7 mouse cellular contexts compared by ENCODE assay signal in the genomic region with DNA sequence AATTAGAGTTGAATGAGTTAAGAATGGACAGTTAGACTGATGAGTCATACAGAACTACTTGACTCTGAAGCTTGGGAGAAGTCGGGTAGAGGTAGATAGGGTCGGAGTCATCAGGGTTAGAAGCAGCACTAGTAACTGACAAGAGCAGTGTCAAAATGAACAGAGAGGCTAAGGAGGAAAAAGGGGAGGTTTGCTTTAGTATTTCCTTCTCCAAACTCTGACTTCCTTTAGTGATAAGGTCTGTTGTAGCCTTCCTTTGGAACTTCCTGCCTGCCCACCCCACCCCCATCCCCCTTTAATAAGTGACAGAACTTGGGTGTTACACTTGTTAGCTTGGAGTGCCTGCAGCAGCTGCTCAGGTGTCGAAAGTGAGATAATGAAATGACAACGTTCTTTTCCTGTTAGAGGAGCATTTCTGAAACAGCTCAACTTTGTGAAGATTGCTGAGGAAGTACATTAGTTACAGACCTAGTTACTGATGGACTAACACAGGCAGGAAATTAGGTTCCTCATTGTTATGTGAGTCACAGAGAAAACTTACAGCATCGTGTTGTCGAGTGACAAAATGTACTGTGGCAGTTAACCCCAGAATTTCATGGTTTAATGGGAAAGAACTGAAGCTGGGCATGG. TPM values are rescaled to one million over a fixed set of nuclear protein-coding genes. Genes with fewer than 3 reads are reported as not detected.
DNase-seq lines count a peak whose midpoint lies in the region; ATAC-seq lines count a peak whose summit lies in the region.

No protein-coding gene starts in this region.

- intact Hi-C loops in left cerebral cortex, postnatal 10 days (cut with DNase I), result no loop called here

- ATAC-seq in embryonic facial prominence, embryonic 13.5 days (ENCODE audit: insufficient number of reproducible peaks, insufficient read depth, low FRiP score, low TSS enrichment, low read depth), result no peak
- ATAC-seq in liver, embryonic 12.5 days, result peak; percentile 62

- peak overlapping the region; percentile 11; the same call in 1 of the 2 replicates for H3K4me2 ChIP-seq in embryonic facial prominence, embryonic 13.5 days
- H3K4me2 ChIP-seq in liver, embryonic 12.5 days, result peak overlapping the region; percentile 58

- peaks cover 32% of the 10 kb centered on the region for H3K36me3 ChIP-seq in embryonic facial prominence, embryonic 13.5 days
- peaks cover 45% of the 10 kb centered on the region for H3K36me3 ChIP-seq in liver, embryonic 12.5 days

- no peaks in the 10 kb centered on the region for H3K9me3 ChIP-seq in embryonic facial prominence, embryonic 13.5 days
- H3K9me3 ChIP-seq in liver, embryonic 12.5 days (replicated peaks), result no peaks in the 10 kb centered on the region

- no peaks in the 10 kb centered on the region for H3K27me3 ChIP-seq in embryonic facial prominence, embryonic 13.5 days
- no peaks in the 10 kb centered on the region for H3K27me3 ChIP-seq in liver, embryonic 12.5 days (replicated peaks)

- H3K4me3 ChIP-seq in embryonic facial prominence, embryonic 13.5 days, result no peak overlapping the region
- H3K4me3 ChIP-seq in liver, embryonic 12.5 days, result peak overlapping the region; percentile 20

- 0 out of 2 replicates have a peak overlapping the region, but pooled peaks have one; percentile 3 for H3K27ac ChIP-seq in embryonic facial prominence, embryonic 13.5 days
- H3K27ac ChIP-seq in liver, embryonic 12.5 days, result peak overlapping the region; percentile 84

- H3K9ac ChIP-seq in embryonic facial prominence, embryonic 13.5 days, result no peak overlapping the region
- H3K9ac ChIP-seq in liver, embryonic 12.5 days, result peak overlapping the region; percentile 52

- DNase-seq in spleen, postnatal 36 days (ENCODE audit: low spot score in 2 of 2), result peak; percentile 26 to 40
- no peak for DNase-seq in spleen, postnatal 4 days (ENCODE audit: low spot score in 2 of 2)
- peak; percentile 73 for DNase-seq in yolk sac, embryonic 10.5 days (ENCODE audit: low spot score)
- DNase-seq in layer of hippocampus, postnatal 25 days (ENCODE audit: extremely low spot score in 1 of 2, low spot score in 1 of 2), result no peak
- no peak for DNase-seq in left cerebral cortex, postnatal 10 days (ENCODE audit: extremely low spot score in 1 of 2, low spot score in 2 of 2)

- 35% methylated on average over 6 of the region's 6 CpGs for WGBS in embryonic facial prominence, embryonic 13.5 days
- WGBS in liver, embryonic 12.5 days (ENCODE audit: insufficient replicate concordance), result 3% methylated on average over 6 of the region's 6 CpGs

- peaks cover 32% of the 10 kb centered on the region for H3K4me1 ChIP-seq in embryonic facial prominence, embryonic 13.5 days
- H3K4me1 ChIP-seq in liver, embryonic 12.5 days, result peaks cover 49% of the 10 kb centered on the region

RNA-seq across cellular contexts. Expression of a gene that starts 5.0 kb away (rescaled TPM):
- polyA plus RNA-seq in embryonic facial prominence, embryonic 13.5 days (2015; fragmentation: Nextera tagmentation; extraction: Ambion mirVana), result 14.5 and 15.0 TPM in 2 replicates
- polyA plus RNA-seq in liver, embryonic 12.5 days (2016; fragmentation: Nextera tagmentation; extraction: Ambion mirVana), result 12.2 and 12.5 TPM in 2 replicates
- 10 to 100 TPM; 31.6 to 34.0 TPM for total RNA-seq in layer of hippocampus, postnatal 25 days (2021)
- 10 to 100 TPM; 38.8 to 41.5 TPM for total RNA-seq in left cerebral cortex, postnatal 10 days (2021)

RNA-seq across cellular contexts. Expression of a gene that starts 59.5 kb away (rescaled TPM):
- polyA plus RNA-seq in embryonic facial prominence, embryonic 13.5 days (2015; fragmentation: Nextera tagmentation; extraction: Ambion mirVana), result 5.9 and 6.3 TPM in 2 replicates
- polyA plus RNA-seq in liver, embryonic 12.5 days (2016; fragmentation: Nextera tagmentation; extraction: Ambion mirVana), result 2.7 and 2.9 TPM in 2 replicates
- total RNA-seq in layer of hippocampus, postnatal 25 days (2021), result 10 to 100 TPM; 55.1 to 56.1 TPM
- total RNA-seq in left cerebral cortex, postnatal 10 days (2021), result 10 to 100 TPM; 91.6 to 94.6 TPM

Comparison
In these comparisons a context has a peak if more than half of its experiments do, and no peak if none do; other contexts are left out.
1. DNase-seq: peak in spleen, postnatal 36 days (2 of 2) and yolk sac, embryonic 10.5 days (single experiment); none in spleen, postnatal 4 days (0 of 2), layer of hippocampus, postnatal 25 days (0 of 2) and left cerebral cortex, postnatal 10 days (0 of 2).